Mouse (Mus musculus) left cerebral cortex, postnatal 25 days (tissue): ENCODE data around the gene Ltbp1. TPM values are rescaled to one million over a fixed set of nuclear protein-coding genes. Genes with fewer than 3 reads are reported as not detected.

Source experiments
- DNase-seq, 2 experiments: peaks; one replicate each; pipeline ENCODE4 v3.0.0; 2022; ENCODE audit warnings: low spot score in 2 of 2, mixed read lengths in 1 of 2
- intact Hi-C: fragments of 180-260 bp; cut with DNase I; formaldehyde crosslinking; loops from one replicate; pipeline ENCODE4 v1.15.1; 2025
- total RNA-seq, 2 experiments: library from RNA; stranded (reverse); gene quantifications; 2 replicates each; pipeline ENCODE4 v1.2.3; 2021

The Ltbp1 gene
- total RNA-seq, 2 experiments from 2014 or later = 8.9 to 9.1 TPM

GRCm38 (mm10) chr17:74995266-74995665 is 10.1 kb upstream of the Ltbp1 start:
- intact Hi-C loops = no loop called here

DNA sequence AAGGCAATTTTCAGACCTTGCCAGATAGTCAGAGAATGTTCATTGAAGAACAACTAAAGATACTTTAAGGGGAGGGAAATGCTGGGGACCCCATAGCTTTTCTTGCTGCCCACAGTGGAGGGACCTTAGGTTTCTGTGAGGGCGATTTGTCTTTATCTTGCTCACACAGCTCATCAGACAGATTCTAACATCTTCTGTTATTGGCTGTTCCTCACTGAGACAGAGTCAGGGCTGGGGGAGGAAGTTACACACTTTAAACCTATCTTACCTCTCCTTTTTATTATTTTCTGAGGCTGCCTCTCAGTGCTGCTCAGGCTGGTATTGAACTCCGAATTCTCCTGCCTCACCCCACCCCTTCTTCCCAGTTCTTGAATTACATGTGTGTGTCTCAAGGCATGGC is 5.3 kb upstream of the Ltbp1 start:
- intact Hi-C loops = loop anchor here (10.0 kb wide), 1 partner anchor 265 kb away; no protein-coding TSS in a partner anchor
- DNase-seq = no peak

More at GRCm38 (mm10) chr17:74995266-74995665, 10.1 kb upstream of the Ltbp1 start:
- no peak for DNase-seq

- peak; percentile 63 to 71 for DNase-seq
- intact Hi-C loops = loop anchor here (1.0 to 10.0 kb wide), 3 partner anchors 82 to 270 kb away; no protein-coding TSS in a partner anchor
Observed at GRCm38 (mm10) chr17:75004820-75005219, 548 bp upstream of the Ltbp1 start.

DNA sequence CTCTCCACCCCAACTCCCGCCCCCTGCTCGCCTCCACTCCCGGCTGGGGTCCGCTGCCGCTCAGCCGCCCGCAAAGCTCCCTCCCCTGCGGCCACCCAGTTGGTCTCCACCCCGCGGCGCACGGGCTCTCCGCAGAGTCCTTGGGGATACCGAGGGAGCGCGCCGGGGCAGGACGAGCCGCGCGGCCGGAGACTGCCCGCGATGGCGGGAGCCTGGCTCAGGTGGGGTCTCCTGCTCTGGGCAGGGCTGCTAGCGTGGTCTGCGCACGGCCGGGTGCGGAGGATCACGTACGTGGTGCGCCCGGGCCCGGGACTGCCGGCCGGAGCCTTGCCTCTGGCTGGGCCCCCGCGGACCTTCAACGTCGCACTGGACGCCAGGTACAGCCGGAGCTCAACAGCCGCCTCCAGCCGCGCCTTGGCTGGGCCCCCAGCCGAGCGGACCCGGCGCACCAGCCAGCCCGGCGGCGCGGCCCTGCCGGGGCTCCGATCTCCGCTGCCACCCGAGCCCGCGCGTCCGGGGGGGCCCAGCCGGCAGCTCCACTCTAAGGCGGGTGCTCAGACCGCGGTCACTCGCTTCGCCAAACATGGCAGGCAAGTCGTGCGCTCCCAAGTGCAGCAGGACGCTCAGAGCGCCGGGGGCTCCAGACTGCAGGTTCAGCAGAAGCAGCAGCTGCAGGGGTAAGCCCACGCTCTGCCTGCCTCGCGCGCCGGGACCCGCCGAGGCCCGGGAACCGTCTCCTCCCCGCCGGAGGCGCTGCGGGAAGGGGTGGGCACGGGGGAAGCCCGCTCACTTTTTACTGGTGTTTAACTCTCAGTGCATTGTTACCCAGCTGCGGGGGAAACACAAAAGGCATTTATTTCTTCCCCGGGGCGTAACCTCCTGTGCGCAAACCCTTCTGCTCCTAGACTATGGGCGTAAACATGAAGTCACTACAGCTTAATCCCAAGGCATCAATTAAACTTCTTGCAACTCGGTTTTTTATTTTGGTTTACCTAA is 615 bp downstream of the Ltbp1 start:
- DNase-seq = peak; percentile 33 to 38
- intact Hi-C loops = loop anchor here (1.0 to 10.0 kb wide), 3 partner anchors 81 to 271 kb away; no protein-coding TSS in a partner anchor

DNA sequence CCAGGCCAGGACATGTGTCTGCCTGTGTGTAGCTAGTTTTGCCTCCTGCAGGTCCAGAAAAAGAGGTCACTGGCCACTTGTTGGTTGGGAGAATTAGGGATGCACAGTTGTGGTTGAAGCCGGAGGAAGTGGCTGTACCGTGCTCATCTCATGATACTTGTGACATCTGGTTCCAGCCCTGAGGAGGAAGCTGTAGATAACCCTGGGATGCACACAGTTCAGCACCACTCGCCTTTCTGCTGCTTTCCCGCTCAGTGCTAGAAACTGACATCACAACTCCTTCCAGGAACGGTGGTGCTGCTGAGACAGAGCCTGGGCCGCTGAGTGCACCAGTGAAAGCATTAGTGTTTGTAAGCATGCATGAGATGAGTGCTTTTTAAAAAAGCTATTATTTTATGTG is 5.6 kb downstream of the Ltbp1 start:
- intact Hi-C loops = loop anchor here (10.0 kb wide), 1 partner anchor 524 kb away; no protein-coding TSS in a partner anchor

DNA sequence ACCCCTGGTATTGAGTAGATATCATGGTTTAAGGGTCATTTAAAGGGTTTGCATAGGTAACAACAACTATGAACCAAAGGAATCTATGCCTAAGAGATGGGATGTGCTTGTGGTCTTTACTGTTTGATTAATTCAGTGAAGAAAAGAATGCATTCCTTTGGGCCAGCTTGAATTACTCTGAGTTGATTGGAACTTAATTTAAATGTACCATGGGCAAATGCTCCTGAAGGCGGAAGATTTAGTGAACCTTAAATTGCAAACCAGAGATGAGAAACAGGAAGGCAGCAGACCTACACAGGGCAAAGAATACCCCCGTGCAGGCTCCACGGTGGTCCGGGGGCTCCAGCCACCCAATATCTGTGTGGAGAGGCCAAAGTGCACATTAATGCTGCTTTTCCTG is 7.8 kb downstream of the Ltbp1 start:
- intact Hi-C loops = loop anchor here (10.0 kb wide), 1 partner anchor 522 kb away; no protein-coding TSS in a partner anchor
- DNase-seq = no peak

More for the DNA sequence above, 5.6 kb downstream of the Ltbp1 start:
- DNase-seq = no peak

DNA sequence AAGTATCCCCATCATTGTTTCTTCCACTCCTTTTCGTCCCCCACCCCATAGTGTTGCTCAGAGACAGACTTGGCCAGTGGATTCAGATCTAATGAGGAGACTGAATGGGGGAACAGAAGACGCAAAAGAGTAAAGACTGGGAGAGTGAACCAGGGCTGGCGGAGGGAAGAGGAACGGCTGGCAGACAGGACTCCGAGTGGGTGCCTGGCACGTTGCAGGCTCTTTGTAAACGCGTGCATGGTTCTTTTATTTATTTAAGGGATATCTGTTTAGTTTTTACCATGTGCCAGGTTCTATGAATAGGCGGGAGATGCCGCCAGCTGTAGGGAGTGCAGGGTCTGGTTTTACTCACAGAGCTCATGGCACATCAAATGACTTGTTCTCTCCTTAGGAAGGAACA is 8.5 kb downstream of the Ltbp1 start:
- intact Hi-C loops = loop anchor here (10.0 kb wide), 1 partner anchor 521 kb away; no protein-coding TSS in a partner anchor
- DNase-seq = peak in 1 of 2 experiments; percentile 27

- intact Hi-C loops = loop anchor here (10.0 kb wide), 1 partner anchor 520 kb away; no protein-coding TSS in a partner anchor
- no peak for DNase-seq
Observed at GRCm38 (mm10) chr17:75014601-75015356, 9.4 kb downstream of the Ltbp1 start.

DNA sequence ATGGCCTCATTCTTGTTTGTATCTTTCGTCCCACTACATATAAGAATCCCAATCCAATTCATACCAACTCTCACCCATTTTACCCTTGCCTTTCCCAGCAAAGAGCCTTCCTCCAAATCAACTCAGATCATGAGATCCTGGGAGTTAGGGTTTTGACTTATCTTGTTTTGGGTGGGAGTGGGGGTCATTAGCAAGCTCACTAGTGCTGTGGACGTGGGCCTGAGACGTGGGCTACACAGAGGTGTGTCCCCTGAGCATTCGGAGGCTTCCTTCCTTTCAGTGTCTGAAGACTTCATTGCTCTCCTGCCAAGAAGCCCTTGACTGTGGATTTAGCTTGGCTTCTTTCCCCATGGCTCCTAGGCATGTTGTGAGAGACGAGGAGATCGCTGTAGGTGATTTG is 10.2 kb downstream of the Ltbp1 start:
- DNase-seq = no peak
- intact Hi-C loops = loop anchor here (10.0 kb wide), 1 partner anchor 519 kb away; no protein-coding TSS in a partner anchor

DNA sequence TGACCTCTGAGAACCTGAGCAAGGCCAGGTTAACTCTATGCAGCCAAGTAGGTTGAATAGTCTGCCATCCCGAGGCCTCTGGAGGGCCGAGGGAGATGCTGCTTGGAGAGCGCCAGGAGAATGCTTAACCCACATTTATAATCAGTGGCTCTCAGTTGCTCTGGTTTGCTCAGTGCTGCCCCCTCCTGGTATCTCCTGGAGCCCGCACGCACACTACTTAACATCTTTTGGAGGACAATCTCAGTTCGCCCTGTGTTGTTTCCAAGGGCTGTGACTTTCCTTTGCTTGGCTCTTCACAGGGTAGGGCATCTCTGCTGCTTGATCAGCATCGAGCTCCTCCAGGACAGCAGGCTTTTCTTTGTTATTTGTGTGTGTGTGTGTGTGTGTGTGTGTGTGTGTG is 12.1 kb downstream of the Ltbp1 start:
- no peak for DNase-seq
- intact Hi-C loops = loop anchor here (10.0 kb wide), 1 partner anchor 517 kb away; no protein-coding TSS in a partner anchor

DNA sequence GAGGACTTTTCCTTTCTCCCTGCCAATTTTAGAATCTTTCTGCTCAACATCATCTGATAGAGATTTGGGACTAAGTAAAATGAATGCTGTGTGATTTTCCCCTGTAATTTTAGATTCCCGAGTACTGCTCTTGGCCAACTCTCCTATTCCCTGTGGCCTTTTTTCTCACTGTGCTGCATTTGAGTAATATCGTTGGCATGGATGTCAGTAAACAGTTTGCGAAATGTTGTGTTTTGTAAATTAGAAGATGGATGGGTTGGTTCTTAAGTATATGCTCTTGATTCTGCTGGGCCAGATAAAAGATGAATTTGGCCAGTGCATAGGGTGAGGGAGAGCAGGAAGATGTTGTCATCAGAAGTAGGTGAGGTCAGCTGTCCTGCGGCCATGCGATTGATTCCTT is 12.8 kb downstream of the Ltbp1 start:
- DNase-seq = no peak
- intact Hi-C loops = loop anchor here (10.0 kb wide), 1 partner anchor 517 kb away; no protein-coding TSS in a partner anchor

GRCm38 (mm10) chr17:75020026-75020425 is 14.7 kb downstream of the Ltbp1 start:
- intact Hi-C loops = no loop called here

DNA sequence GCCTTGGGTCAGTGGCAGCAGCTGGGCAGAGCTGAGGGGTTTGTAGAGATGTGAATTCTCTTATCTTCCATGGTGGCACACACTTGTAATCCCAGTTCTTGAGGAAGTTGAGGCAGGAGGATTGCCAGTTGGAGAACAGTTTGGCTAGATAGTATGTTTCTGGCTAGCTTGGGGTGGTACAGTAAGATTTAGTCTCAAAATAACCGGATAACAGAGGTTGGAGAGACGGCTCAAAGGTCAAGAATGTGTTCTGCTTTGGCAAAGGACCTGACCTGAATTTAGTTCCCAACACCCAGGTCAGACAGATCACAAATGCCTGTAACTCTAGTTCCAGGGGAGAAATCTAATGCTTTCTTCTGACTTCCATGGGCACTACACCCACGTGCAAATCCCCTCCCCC is 15.3 kb downstream of the Ltbp1 start:
- intact Hi-C loops = no loop called here
- no peak for DNase-seq

More at GRCm38 (mm10) chr17:75020026-75020425, 14.7 kb downstream of the Ltbp1 start:
- no peak for DNase-seq

DNA sequence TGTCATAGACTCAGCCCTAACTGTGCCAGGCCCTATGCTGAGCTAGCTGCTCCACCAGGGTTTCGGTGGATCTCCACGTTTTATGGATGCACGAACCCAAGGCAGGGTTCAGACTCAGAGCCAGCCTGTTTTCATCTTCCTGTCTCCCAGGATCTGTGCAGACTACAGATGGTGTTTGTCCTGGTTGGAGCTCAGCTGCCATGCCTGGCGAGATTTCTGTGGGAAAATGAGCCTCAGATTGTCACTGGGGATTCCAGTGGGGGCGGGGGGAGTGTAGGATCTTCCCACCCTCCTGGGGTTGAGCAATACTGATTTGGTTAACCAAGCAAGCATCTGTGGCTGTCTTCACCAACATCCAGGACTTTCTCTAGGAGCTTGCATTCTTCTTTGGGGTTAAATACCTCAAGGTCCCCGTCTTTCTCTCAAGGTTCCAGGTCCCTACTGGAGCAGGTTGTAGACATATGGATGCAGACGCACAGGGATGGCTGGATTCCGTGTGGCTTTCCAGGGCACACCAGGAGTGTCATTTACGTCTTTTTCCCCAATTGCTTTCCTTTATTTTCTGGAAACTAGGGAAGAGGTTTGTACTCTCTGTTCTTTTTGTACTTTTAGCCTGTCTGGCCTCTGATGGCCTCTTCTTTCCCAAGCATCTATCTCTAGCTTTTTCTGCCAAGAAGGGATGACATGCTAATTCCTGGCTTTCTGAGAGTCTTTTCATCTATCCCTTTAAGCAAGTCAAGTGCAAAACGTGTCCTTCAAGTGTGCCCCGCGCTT is 22.2 kb downstream of the Ltbp1 start:
- intact Hi-C loops = no loop called here
- peak; percentile 9 to 62 for DNase-seq

- DNase-seq = no peak
- intact Hi-C loops = no loop called here
Observed at GRCm38 (mm10) chr17:75033356-75033755, 28.0 kb downstream of the Ltbp1 start.

- intact Hi-C loops = no loop called here
- no peak for DNase-seq
Observed at GRCm38 (mm10) chr17:75033872-75034615, 28.7 kb downstream of the Ltbp1 start.

DNA sequence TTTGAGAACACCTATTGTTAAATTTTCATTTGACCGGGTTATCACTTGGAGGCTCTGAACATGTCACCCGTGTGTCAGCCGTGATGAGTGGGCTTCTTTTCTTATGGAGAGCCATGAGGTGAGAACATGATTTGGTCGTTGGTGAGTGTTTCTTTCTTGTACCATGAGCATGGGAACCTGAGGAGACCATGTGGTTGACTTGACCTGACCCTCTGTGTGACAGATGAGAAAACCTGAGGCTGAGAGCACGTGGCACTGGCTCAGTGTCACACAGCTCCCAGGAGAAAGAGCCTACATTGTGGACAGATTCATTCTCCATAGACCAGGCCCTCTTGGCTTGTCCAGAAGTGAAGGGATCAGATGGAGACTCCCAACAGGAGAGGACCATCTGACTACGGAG is 31.5 kb downstream of the Ltbp1 start:
- intact Hi-C loops = no loop called here
- no peak for DNase-seq

DNA sequence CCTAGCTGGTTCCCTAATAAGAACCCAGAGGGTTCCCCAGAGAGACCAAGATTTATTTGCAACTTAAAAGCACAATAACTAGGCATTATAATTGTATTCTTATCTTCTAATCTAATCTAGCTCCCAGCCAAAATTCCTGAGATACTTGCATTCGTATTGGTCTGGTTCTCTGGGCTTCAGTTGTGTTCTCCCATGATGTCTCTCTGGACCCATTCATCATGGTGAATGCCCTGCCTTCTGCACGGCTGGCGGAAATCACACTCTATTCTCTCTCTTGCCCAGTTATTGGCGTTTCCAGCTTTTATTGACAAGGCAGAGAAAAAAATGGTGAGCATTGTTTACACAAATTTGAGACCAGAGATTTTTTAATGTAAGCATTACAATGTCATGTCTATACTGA is 33.6 kb downstream of the Ltbp1 start:
- intact Hi-C loops = no loop called here
- DNase-seq = no peak
